Mouse (Mus musculus) embryonic fibroblast, embryonic 13.5 days (primary cell): ENCODE data around the gene Myo5a.

Source experiments
- CTCF ChIP-seq: IDR thresholded peaks from 2 replicates; pipeline ENCODE4 v1.5.1; 2011; ENCODE audit warnings: mild to moderate bottlenecking, control low read depth, low read length, moderate library complexity, borderline replicate concordance; ENCODE audit not compliant: insufficient read depth
- POLR2A ChIP-seq: IDR thresholded peaks from 2 replicates; pipeline ENCODE4 v1.6.1; 2011; ENCODE audit warnings: low read depth, mild to moderate bottlenecking, control low read depth, low read length, moderate library complexity

- TF ChIP-seq CTCF (no peak), POLR2A (no peak)
Observed at GRCm38 (mm10) chr9:75038357-75038688, 32.5 kb upstream of the Myo5a start.
